ENCODE assay signal across 18 mouse cellular contexts in the genomic region with DNA sequence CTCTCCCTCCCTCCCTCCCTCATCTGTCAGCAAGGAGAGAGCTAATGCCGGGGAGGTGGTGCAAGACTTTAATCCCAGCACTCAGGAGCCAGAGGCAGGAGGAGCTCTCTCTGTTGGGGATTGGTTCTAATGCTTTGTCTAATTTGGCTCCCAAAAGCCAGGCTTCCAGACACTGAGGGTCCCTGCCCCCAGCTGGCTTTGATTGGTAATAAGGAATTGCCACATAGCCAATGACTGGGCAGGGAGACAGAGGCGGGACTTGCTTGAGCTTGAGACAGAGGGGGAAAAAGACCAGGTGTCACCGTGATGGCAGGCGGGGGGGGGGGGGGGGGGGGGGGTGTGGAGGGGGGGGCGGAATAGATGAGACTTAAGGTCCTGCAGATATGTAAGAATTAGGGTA. TPM values are rescaled to one million over a fixed set of nuclear protein-coding genes. Genes with fewer than 3 reads are reported as not detected.
DNase-seq lines count a peak whose midpoint lies in the region; ATAC-seq lines count a peak whose summit lies in the region.
"Had no signal": no experiment of that assay in that cellular context is flagged by ENCODE, and none has a peak within 500 bp of the region (broad histone marks: within the 10 kb centered on the region; RNA-seq: fewer than 3 reads in every experiment).

No protein-coding gene starts in this region.

- H3K4me1 ChIP-seq in forebrain, embryonic 12.5 days = no peaks in the 10 kb centered on the region
- H3K4me1 ChIP-seq in forebrain, embryonic 11.5 days (replicated peaks; ENCODE audit: control insufficient read depth, insufficient read depth, low read length) = no peaks in the 10 kb centered on the region
- no peaks in the 10 kb centered on the region for H3K4me1 ChIP-seq in midbrain, embryonic 12.5 days
- H3K4me1 ChIP-seq in midbrain, embryonic 11.5 days (ENCODE audit: control insufficient read depth, insufficient read depth, low read length) = no peaks in the 10 kb centered on the region
- H3K4me1 ChIP-seq: embryonic facial prominence, embryonic 12.5 days; heart, embryonic 10.5 days had no signal

- no peaks in the 10 kb centered on the region for H3K9me3 ChIP-seq in forebrain, embryonic 12.5 days
- no peaks in the 10 kb centered on the region for H3K9me3 ChIP-seq in forebrain, embryonic 11.5 days (ENCODE audit: control insufficient read depth, low read length)
- no peaks in the 10 kb centered on the region for H3K9me3 ChIP-seq in midbrain, embryonic 12.5 days
- no peaks in the 10 kb centered on the region for H3K9me3 ChIP-seq in midbrain, embryonic 11.5 days (ENCODE audit: control insufficient read depth, low read length)
- H3K9me3 ChIP-seq: embryonic facial prominence, embryonic 12.5 days; heart, embryonic 10.5 days had no signal

- H3K27ac ChIP-seq in forebrain, embryonic 12.5 days = no peak overlapping the region
- no peak overlapping the region for H3K27ac ChIP-seq in forebrain, embryonic 11.5 days (ENCODE audit: low read depth, low read length)
- H3K27ac ChIP-seq in midbrain, embryonic 12.5 days (replicated peaks) = no peak overlapping the region
- H3K27ac ChIP-seq in midbrain, embryonic 11.5 days (ENCODE audit: low read depth, low read length) = no peak overlapping the region
- H3K27ac ChIP-seq: embryonic facial prominence, embryonic 12.5 days; heart, embryonic 10.5 days had no signal

- no peak overlapping the region for H3K4me2 ChIP-seq in forebrain, embryonic 12.5 days
- no peak overlapping the region for H3K4me2 ChIP-seq in forebrain, embryonic 11.5 days (ENCODE audit: low read depth, low read length, severe bottlenecking)
- H3K4me2 ChIP-seq in midbrain, embryonic 12.5 days (replicated peaks) = no peak overlapping the region
- H3K4me2 ChIP-seq in midbrain, embryonic 11.5 days = no peak overlapping the region
- H3K4me2 ChIP-seq: embryonic facial prominence, embryonic 12.5 days had no signal

- no peaks in the 10 kb centered on the region for H3K36me3 ChIP-seq in forebrain, embryonic 12.5 days (replicated peaks)
- H3K36me3 ChIP-seq in forebrain, embryonic 11.5 days (ENCODE audit: control insufficient read depth, insufficient read depth, low read length) = no peaks in the 10 kb centered on the region
- no peaks in the 10 kb centered on the region for H3K36me3 ChIP-seq in midbrain, embryonic 12.5 days
- no peaks in the 10 kb centered on the region for H3K36me3 ChIP-seq in midbrain, embryonic 11.5 days (ENCODE audit: control insufficient read depth, insufficient read depth, low read length)
- H3K36me3 ChIP-seq: embryonic facial prominence, embryonic 12.5 days; heart, embryonic 10.5 days had no signal

- peak; percentile 27; the same call in 1 of the 2 replicates for ATAC-seq in forebrain, embryonic 12.5 days (ENCODE audit: low FRiP score)
- ATAC-seq in forebrain, embryonic 11.5 days (replicated peaks; ENCODE audit: low FRiP score) = no peak
- 0 out of 2 replicates have a peak, but pooled peaks have one; percentile 56 for ATAC-seq in midbrain, embryonic 12.5 days (ENCODE audit: low FRiP score, low read depth)
- no peak; the same call in 1 of the 2 replicates for ATAC-seq in midbrain, embryonic 11.5 days (ENCODE audit: low FRiP score)
- ATAC-seq: inflammation-experienced regulatory T-cells, adult 6 months; liver, postnatal 0 days had no signal

- 25% methylated on average over 3 of the region's 5 CpGs for WGBS in forebrain, embryonic 12.5 days
- WGBS in forebrain, embryonic 11.5 days = 29% methylated on average over 2 of the region's 5 CpGs
- WGBS in midbrain, embryonic 12.5 days = 23% methylated on average over 3 of the region's 5 CpGs
- WGBS in midbrain, embryonic 11.5 days = 15% methylated on average over 2 of the region's 5 CpGs

- H3K9ac ChIP-seq in forebrain, embryonic 12.5 days = no peak overlapping the region
- no peak overlapping the region for H3K9ac ChIP-seq in forebrain, embryonic 11.5 days (ENCODE audit: low read length)
- no peak overlapping the region for H3K9ac ChIP-seq in midbrain, embryonic 12.5 days (replicated peaks)
- no peak overlapping the region for H3K9ac ChIP-seq in midbrain, embryonic 11.5 days (ENCODE audit: low read length)
- H3K9ac ChIP-seq: embryonic facial prominence, embryonic 12.5 days; liver, postnatal 0 days had no signal

- H3K4me3 ChIP-seq in forebrain, embryonic 12.5 days (replicated peaks) = no peak overlapping the region
- H3K4me3 ChIP-seq in forebrain, embryonic 11.5 days (ENCODE audit: low read depth, low read length) = no peak overlapping the region
- no peak overlapping the region for H3K4me3 ChIP-seq in midbrain, embryonic 12.5 days
- no peak overlapping the region for H3K4me3 ChIP-seq in midbrain, embryonic 11.5 days (ENCODE audit: low read depth, low read length)
- H3K4me3 ChIP-seq: embryonic facial prominence, embryonic 12.5 days; heart, embryonic 10.5 days had no signal

- H3K27me3 ChIP-seq in forebrain, embryonic 12.5 days = no peaks in the 10 kb centered on the region
- H3K27me3 ChIP-seq in forebrain, embryonic 11.5 days (ENCODE audit: control insufficient read depth, insufficient read depth, low read length) = no peaks in the 10 kb centered on the region
- no peaks in the 10 kb centered on the region for H3K27me3 ChIP-seq in midbrain, embryonic 12.5 days
- no peaks in the 10 kb centered on the region for H3K27me3 ChIP-seq in midbrain, embryonic 11.5 days (ENCODE audit: control insufficient read depth, insufficient read depth, low read length)
- H3K27me3 ChIP-seq: embryonic facial prominence, embryonic 12.5 days had no signal

- no peak for DNase-seq in forebrain, embryonic 11.5 days (ENCODE audit: low spot score)
- DNase-seq in midbrain, embryonic 11.5 days (ENCODE audit: low spot score, missing footprints) = no peak
- DNase-seq in WW6 (ENCODE audit: low read depth, low spot score) = peak; percentile 20
- peak; percentile 18 for DNase-seq in forelimb bud, embryonic 11.5 days (ENCODE audit: low read depth, low spot score)
- DNase-seq in heart, adult 11 months = no peak
- DNase-seq in thymus, postnatal 10 days (ENCODE audit: low spot score in 2 of 2) = no peak
- DNase-seq: cerebellum, adult 9-11 months; gastrocnemius, postnatal 36 days; heart, postnatal 14 days; kidney, postnatal 4 days; liver; liver, postnatal 0 days; lung, postnatal 36 days had no signal

RNA-seq across cellular contexts. Expression of a gene that starts 24.6 kb away (rescaled TPM):
- 167 and 171 TPM in 2 replicates for polyA plus RNA-seq in forebrain, embryonic 12.5 days (2016; fragmentation: Nextera tagmentation; extraction: Ambion mirVana)
- polyA plus RNA-seq in forebrain, embryonic 11.5 days (2014; fragmentation: Nextera tagmentation; extraction: Ambion mirVana) = 197 and 202 TPM in 2 replicates
- 167 TPM in 2 replicates for polyA plus RNA-seq in midbrain, embryonic 12.5 days (2016; fragmentation: Nextera tagmentation; extraction: Ambion mirVana)
- 198 and 214 TPM in 2 replicates for polyA plus RNA-seq in midbrain, embryonic 11.5 days (2014; fragmentation: Nextera tagmentation; extraction: Ambion mirVana)

Comparison
In these comparisons a context has a peak if more than half of its experiments do, and no peak if none do; other contexts are left out.
1. ATAC-seq: peak in forebrain, embryonic 12.5 days (single experiment) and midbrain, embryonic 12.5 days (single experiment); none in forebrain, embryonic 11.5 days (single experiment) and midbrain, embryonic 11.5 days (single experiment).
2. DNase-seq: peak in WW6 (single experiment) and forelimb bud, embryonic 11.5 days (single experiment); none in forebrain, embryonic 11.5 days (single experiment), midbrain, embryonic 11.5 days (single experiment), heart, adult 11 months (single experiment) and thymus, postnatal 10 days (0 of 2).